Mouse (Mus musculus): ENCODE data around the gene Rpl13a. TPM values are rescaled to one million over a fixed set of nuclear protein-coding genes. Genes with fewer than 3 reads are reported as not detected.

The Rpl13a gene
- polyA plus RNA-seq, 1 experiment: 6,379 TPM

DNA sequence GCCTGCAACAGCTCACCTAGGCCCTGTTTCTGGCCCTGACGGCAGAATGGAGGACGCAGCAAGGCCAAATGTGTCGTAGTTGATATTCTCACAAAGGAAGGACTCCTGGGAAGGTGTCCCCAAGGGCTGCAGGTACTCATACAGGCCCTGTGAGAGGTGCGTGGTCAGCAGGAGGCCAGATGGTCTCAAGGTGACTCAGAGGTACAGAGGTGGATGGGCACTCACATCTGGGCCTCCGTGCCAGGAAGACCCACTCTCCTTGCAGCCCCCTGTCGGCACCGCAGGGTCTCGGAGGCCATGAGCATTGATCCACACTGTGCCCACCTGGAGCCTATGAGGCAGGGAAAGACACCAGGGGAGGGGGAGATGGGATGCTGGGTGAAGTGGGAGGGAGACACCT lies 16.9 kb upstream of the Rpl13a start:
- Histone ChIP-seq H3ac (ENCODE audit: control insufficient read depth, insufficient read length, low read depth) (no peak overlapping the region), H3K27me3 (ENCODE audit: control insufficient read depth, insufficient read depth, insufficient read length) (no peaks in the 10 kb centered on the region), H3K79me3 (ENCODE audit: low read depth) (no peaks in the 10 kb centered on the region), H3K79me2 (ENCODE audit: control insufficient read depth, insufficient read depth) (no peaks in the 10 kb centered on the region), H3K4me3 (ENCODE audit: insufficient read depth, poor library complexity, severe bottlenecking) (no peak overlapping the region), H3K36me3 (ENCODE audit: control insufficient read depth, insufficient read depth) (no peaks in the 10 kb centered on the region)
- TF ChIP-seq MYOD1 (IDR thresholded peaks at IDR 0.05; ENCODE audit: control insufficient read depth, insufficient read length, low read depth) (no peak), MAX (IDR thresholded peaks at IDR 0.05) (no peak), MYOG (IDR thresholded peaks at IDR 0.05; ENCODE audit: control insufficient read depth, extremely low read depth, insufficient read length) (no peak), USF1 (IDR thresholded peaks at IDR 0.05; ENCODE audit: low read depth) (no peak), CEBPB (IDR thresholded peaks at IDR 0.05; ENCODE audit: low read depth) (no peak), FOSL1 (IDR thresholded peaks at IDR 0.05; ENCODE audit: insufficient read depth, low read length, poor library complexity, severe bottlenecking) (no peak), CTCF (IDR thresholded peaks at IDR 0.05; ENCODE audit: control insufficient read depth, insufficient read depth, insufficient read length) (no peak)

DNA sequence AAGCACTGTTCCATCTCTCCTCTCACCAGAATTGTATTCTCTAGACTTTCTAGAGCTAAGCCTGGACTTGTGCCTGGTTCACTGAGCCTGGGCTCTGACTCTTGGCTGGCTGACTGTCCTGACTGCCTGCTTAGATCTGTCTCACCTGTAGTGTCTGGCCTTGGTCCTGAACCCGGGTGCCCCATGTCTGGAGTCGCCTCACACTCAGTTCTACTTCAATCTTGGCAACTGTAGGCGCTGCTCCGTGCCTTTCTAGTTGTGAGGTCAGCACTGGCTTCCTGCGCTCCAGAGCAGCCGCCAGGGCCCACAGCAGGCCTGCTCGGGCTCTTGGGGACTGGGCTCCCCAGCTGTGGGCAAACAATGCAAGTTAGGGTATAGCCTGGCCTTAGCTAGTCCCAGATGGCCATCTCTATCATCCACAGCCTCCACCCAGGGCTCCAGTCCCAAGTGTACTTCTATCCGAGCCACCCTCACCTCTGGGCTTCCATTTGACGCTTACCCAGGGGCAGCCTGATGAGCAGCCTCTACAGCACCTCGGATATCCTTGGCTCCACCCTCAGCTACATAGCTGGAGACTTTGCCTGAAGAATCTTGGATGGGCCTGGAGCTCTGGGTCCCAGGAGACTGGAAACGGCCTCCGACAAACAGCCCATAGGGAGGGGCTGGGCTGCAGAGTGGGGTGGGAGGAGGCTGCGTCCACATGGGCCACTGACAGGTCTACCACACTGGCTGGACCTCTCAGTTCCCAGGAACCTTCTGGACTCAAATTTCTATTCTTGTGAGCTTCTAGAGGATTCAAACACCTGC lies 16.0 kb upstream of the Rpl13a start:
- H3K27me3 ChIP-seq (ENCODE audit: control insufficient read depth, insufficient read depth, insufficient read length): no peaks in the 10 kb centered on the region
- H3K36me3 ChIP-seq (ENCODE audit: control insufficient read depth, insufficient read depth): no peaks in the 10 kb centered on the region
- no peaks in the 10 kb centered on the region for H3K79me2 ChIP-seq (ENCODE audit: control insufficient read depth, insufficient read depth)
- no peaks in the 10 kb centered on the region for H3K79me3 ChIP-seq (ENCODE audit: low read depth)
- H3K4me3 ChIP-seq (ENCODE audit: insufficient read depth, poor library complexity, severe bottlenecking): no peak overlapping the region
- no peak for TF ChIP-seq MYOD1 (IDR thresholded peaks at IDR 0.05; ENCODE audit: control insufficient read depth, insufficient read length, low read depth)
- no peak for TF ChIP-seq CEBPB (IDR thresholded peaks at IDR 0.05; ENCODE audit: low read depth)
- TF ChIP-seq MAX (IDR thresholded peaks at IDR 0.05): no peak
- TF ChIP-seq MYOG (IDR thresholded peaks at IDR 0.05; ENCODE audit: control insufficient read depth, extremely low read depth, insufficient read length): no peak
- no peak for TF ChIP-seq CTCF (IDR thresholded peaks at IDR 0.05; ENCODE audit: control insufficient read depth, insufficient read depth, insufficient read length)
- H3ac ChIP-seq (ENCODE audit: control insufficient read depth, insufficient read length, low read depth): no peak overlapping the region

DNA sequence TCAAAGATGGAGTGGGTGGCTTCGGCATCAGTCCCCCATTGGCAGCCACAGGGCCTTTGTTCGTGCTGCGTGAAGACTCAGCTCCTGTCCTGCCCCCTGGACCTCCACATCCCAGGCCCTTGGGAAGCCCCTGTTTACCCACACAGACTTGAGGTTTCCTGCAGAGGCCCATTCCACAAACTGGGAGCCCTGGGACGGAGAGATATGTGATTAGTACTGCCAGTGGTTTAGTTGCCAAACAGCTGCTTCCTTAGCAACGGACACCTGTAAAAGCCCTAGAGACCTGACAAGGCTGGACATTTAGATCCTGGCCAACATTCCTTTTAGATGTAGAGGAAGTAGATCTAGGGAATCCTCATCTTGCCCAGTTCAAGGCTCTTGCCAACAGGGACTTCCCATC lies 13.4 kb upstream of the Rpl13a start:
- H3K27me3 ChIP-seq (ENCODE audit: control insufficient read depth, insufficient read depth, insufficient read length): no peaks in the 10 kb centered on the region
- TF ChIP-seq MYOD1 (IDR thresholded peaks at IDR 0.05; ENCODE audit: control insufficient read depth, insufficient read length, low read depth) (no peak), MAX (IDR thresholded peaks at IDR 0.05) (no peak), MYOG (IDR thresholded peaks at IDR 0.05; ENCODE audit: control insufficient read depth, extremely low read depth, insufficient read length) (no peak), USF1 (IDR thresholded peaks at IDR 0.05; ENCODE audit: low read depth) (no peak), CTCF (IDR thresholded peaks at IDR 0.05; ENCODE audit: control insufficient read depth, insufficient read depth, insufficient read length) (no peak), CEBPB (IDR thresholded peaks at IDR 0.05; ENCODE audit: low read depth) (no peak), FOSL1 (IDR thresholded peaks at IDR 0.05; ENCODE audit: insufficient read depth, low read length, poor library complexity, severe bottlenecking) (no peak)
- H3ac ChIP-seq (ENCODE audit: control insufficient read depth, insufficient read length, low read depth): no peak overlapping the region
- H3K36me3 ChIP-seq (ENCODE audit: control insufficient read depth, insufficient read depth): no peaks in the 10 kb centered on the region
- no peaks in the 10 kb centered on the region for H3K79me3 ChIP-seq (ENCODE audit: low read depth)
- H3K4me3 ChIP-seq (ENCODE audit: insufficient read depth, poor library complexity, severe bottlenecking): no peak overlapping the region
- no peaks in the 10 kb centered on the region for H3K79me2 ChIP-seq (ENCODE audit: control insufficient read depth, insufficient read depth)

DNA sequence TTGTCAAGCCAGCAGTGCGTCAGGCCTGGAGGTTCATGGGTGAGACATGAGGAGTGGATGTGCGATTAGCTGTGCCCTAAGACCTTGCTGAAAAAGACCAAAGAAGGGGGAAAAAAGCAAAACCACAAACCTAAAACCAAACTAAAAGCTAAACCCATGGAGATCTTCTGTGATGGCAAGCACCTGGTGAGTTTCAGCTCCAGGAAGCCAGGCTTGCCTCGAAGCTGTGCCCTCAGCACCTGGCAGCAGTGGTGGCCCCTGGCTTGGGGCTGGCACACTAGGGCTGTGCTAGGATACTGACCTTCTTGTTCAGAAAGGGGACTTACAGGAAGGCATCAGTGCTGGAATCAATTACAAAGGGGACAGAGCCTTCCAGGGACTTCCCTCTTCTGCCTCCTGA lies 12.8 kb upstream of the Rpl13a start:
- H3K79me2 ChIP-seq (ENCODE audit: control insufficient read depth, insufficient read depth): no peaks in the 10 kb centered on the region
- H3K27me3 ChIP-seq (ENCODE audit: control insufficient read depth, insufficient read depth, insufficient read length): no peaks in the 10 kb centered on the region
- no peaks in the 10 kb centered on the region for H3K36me3 ChIP-seq (ENCODE audit: control insufficient read depth, insufficient read depth)
- TF ChIP-seq FOSL1 (IDR thresholded peaks at IDR 0.05; ENCODE audit: insufficient read depth, low read length, poor library complexity, severe bottlenecking): no peak
- TF ChIP-seq USF1 (IDR thresholded peaks at IDR 0.05; ENCODE audit: low read depth): no peak
- TF ChIP-seq MYOG (IDR thresholded peaks at IDR 0.05; ENCODE audit: control insufficient read depth, extremely low read depth, insufficient read length): no peak
- no peak for TF ChIP-seq MYOD1 (IDR thresholded peaks at IDR 0.05; ENCODE audit: control insufficient read depth, insufficient read length, low read depth)
- TF ChIP-seq CTCF (IDR thresholded peaks at IDR 0.05; ENCODE audit: control insufficient read depth, insufficient read depth, insufficient read length): no peak
- TF ChIP-seq MAX (IDR thresholded peaks at IDR 0.05): no peak
- TF ChIP-seq CEBPB (IDR thresholded peaks at IDR 0.05; ENCODE audit: low read depth): no peak
- H3K4me3 ChIP-seq (ENCODE audit: insufficient read depth, poor library complexity, severe bottlenecking): no peak overlapping the region
- H3ac ChIP-seq (ENCODE audit: control insufficient read depth, insufficient read length, low read depth): no peak overlapping the region
- no peaks in the 10 kb centered on the region for H3K79me3 ChIP-seq (ENCODE audit: low read depth)

DNA sequence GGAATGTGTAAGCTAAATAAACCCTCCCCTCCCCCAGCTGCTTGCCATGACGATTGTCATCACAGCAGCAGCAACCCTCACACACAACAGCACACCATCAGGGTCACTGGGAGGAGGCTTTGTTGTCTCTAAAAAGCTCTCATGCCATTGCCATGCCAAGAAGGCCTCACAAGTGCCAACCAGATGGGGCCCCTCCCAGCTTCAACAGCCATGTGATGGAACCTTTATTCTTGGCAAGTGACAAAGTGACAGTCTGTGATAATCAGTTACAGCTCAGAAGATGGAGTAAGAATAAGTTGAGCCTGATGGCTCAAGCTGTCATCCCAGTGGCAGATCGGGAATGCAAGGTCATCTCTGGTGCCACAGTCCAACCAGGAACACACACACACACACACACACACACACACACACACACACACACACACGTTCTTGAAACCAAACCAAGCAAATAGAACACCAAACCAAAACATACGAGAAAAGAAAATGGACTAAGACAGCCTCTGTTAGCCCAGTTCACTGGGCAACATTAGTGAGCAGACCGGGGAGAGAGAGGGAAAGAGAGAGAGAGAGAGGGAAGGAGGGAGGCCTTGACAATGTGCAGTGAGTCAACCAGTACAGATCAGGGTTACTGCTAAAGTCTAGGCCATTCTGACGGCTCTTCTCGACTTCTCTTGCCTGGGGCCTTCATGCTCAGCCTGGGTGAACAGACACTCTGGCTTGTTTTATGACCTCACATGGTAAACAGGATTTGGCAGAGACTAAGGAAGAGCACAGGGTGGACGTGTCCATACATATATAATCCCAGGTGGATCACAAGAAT lies 11.6 kb upstream of the Rpl13a start:
- Histone ChIP-seq H3K27me3 (ENCODE audit: control insufficient read depth, insufficient read depth, insufficient read length) (no peaks in the 10 kb centered on the region), H3K36me3 (ENCODE audit: control insufficient read depth, insufficient read depth) (no peaks in the 10 kb centered on the region)

More for the DNA sequence above, 11.6 kb upstream of the Rpl13a start:
- Histone ChIP-seq H3ac (ENCODE audit: control insufficient read depth, insufficient read length, low read depth) (no peak overlapping the region), H3K79me3 (ENCODE audit: low read depth) (no peaks in the 10 kb centered on the region), H3K4me3 (ENCODE audit: insufficient read depth, poor library complexity, severe bottlenecking) (no peak overlapping the region), H3K79me2 (ENCODE audit: control insufficient read depth, insufficient read depth) (no peaks in the 10 kb centered on the region)
- TF ChIP-seq MYOD1 (IDR thresholded peaks at IDR 0.05; ENCODE audit: control insufficient read depth, insufficient read length, low read depth): no peak
- no peak for TF ChIP-seq USF1 (IDR thresholded peaks at IDR 0.05; ENCODE audit: low read depth)
- no peak for TF ChIP-seq MAX (IDR thresholded peaks at IDR 0.05)
- no peak for TF ChIP-seq CTCF (IDR thresholded peaks at IDR 0.05; ENCODE audit: control insufficient read depth, insufficient read depth, insufficient read length)
- no peak for TF ChIP-seq FOSL1 (IDR thresholded peaks at IDR 0.05; ENCODE audit: insufficient read depth, low read length, poor library complexity, severe bottlenecking)
- TF ChIP-seq CEBPB (IDR thresholded peaks at IDR 0.05; ENCODE audit: low read depth): no peak
- TF ChIP-seq MYOG (IDR thresholded peaks at IDR 0.05; ENCODE audit: control insufficient read depth, extremely low read depth, insufficient read length): no peak
